10 mouse cellular contexts compared by ENCODE assay signal in the genomic region with DNA sequence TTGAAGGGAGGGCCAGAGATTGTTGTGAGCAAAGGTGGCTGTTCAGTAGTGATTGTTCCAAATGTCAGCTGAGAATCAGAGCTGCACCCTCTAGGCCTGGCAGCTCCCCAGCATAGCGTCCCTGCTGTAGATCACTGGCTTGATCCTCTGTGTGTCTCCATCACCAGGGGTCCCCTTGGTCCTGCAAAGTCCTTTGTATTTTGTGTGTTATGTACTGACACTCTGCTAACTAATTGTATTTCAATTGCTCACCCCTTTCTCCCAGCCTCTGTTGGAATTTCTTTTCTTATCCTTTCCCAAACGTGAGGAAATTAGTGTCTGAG.
DNase-seq lines count a peak whose midpoint lies in the region; ATAC-seq lines count a peak whose summit lies in the region.
"Had no signal": no experiment of that assay in that cellular context is flagged by ENCODE, and none has a peak within 500 bp of the region (broad histone marks: within the 10 kb centered on the region; RNA-seq: fewer than 3 reads in every experiment).

No protein-coding gene starts in this region.

- ATAC-seq in intestine, embryonic 14.5 days (replicated peaks; ENCODE audit: low FRiP score, low TSS enrichment, low read depth) = peak; percentile 36; the same call in 1 of the 2 replicates
- no peak; the same call in 1 of the 2 replicates for ATAC-seq in intestine, embryonic 15.5 days
- peak; percentile 26 for ATAC-seq in embryonic facial prominence, embryonic 14.5 days (ENCODE audit: low read depth)
- ATAC-seq in hindbrain, embryonic 13.5 days (ENCODE audit: low FRiP score) = peak; percentile 13; the same call in 1 of the 2 replicates
- ATAC-seq in midbrain, embryonic 15.5 days (replicated peaks) = peak; percentile 80
- ATAC-seq in frontal cortex, adult (ENCODE audit: low TSS enrichment) = no peak

- no peaks in the 10 kb centered on the region for H3K27me3 ChIP-seq in intestine, embryonic 14.5 days (replicated peaks; ENCODE audit: control insufficient read depth, insufficient read depth, low read length)
- H3K27me3 ChIP-seq in intestine, embryonic 15.5 days (replicated peaks) = no peaks in the 10 kb centered on the region
- no peaks in the 10 kb centered on the region for H3K27me3 ChIP-seq in embryonic facial prominence, embryonic 14.5 days (replicated peaks; ENCODE audit: control insufficient read depth, insufficient read depth, low read length)
- H3K27me3 ChIP-seq in hindbrain, embryonic 13.5 days = no peaks in the 10 kb centered on the region
- H3K27me3 ChIP-seq in midbrain, embryonic 15.5 days (replicated peaks) = no peaks in the 10 kb centered on the region

- H3K4me3 ChIP-seq in intestine, embryonic 14.5 days (ENCODE audit: low read depth, low read length) = no peak overlapping the region
- H3K4me3 ChIP-seq in intestine, embryonic 15.5 days (replicated peaks) = no peak overlapping the region
- H3K4me3 ChIP-seq in embryonic facial prominence, embryonic 14.5 days (ENCODE audit: low read depth, low read length) = no peak overlapping the region
- no peak overlapping the region for H3K4me3 ChIP-seq in hindbrain, embryonic 13.5 days
- H3K4me3 ChIP-seq in midbrain, embryonic 15.5 days = no peak overlapping the region

- H3K36me3 ChIP-seq in intestine, embryonic 14.5 days (ENCODE audit: control insufficient read depth, insufficient read depth, low read length) = no peaks in the 10 kb centered on the region
- H3K36me3 ChIP-seq in intestine, embryonic 15.5 days = no peaks in the 10 kb centered on the region
- no peaks in the 10 kb centered on the region for H3K36me3 ChIP-seq in embryonic facial prominence, embryonic 14.5 days (ENCODE audit: control insufficient read depth, insufficient read depth, low read length)
- H3K36me3 ChIP-seq in hindbrain, embryonic 13.5 days = no peaks in the 10 kb centered on the region
- H3K36me3 ChIP-seq in midbrain, embryonic 15.5 days (replicated peaks) = no peaks in the 10 kb centered on the region

- DNase-seq in intestine, embryonic 14.5 days (ENCODE audit: low spot score) = no peak
- no peak for DNase-seq in embryonic facial prominence, embryonic 14.5 days (ENCODE audit: low spot score)
- no peak for DNase-seq in thymus, postnatal 10 days (ENCODE audit: low spot score in 2 of 2)
- DNase-seq: adrenal gland, postnatal 10 days; cerebellum, postnatal 14 days; thymus, postnatal 4 days had no signal

- no peak overlapping the region for H3K9ac ChIP-seq in intestine, embryonic 14.5 days (ENCODE audit: low read length)
- no peak overlapping the region for H3K9ac ChIP-seq in intestine, embryonic 15.5 days
- no peak overlapping the region for H3K9ac ChIP-seq in embryonic facial prominence, embryonic 14.5 days (ENCODE audit: low read depth, low read length)
- no peak overlapping the region for H3K9ac ChIP-seq in hindbrain, embryonic 13.5 days
- no peak overlapping the region for H3K9ac ChIP-seq in midbrain, embryonic 15.5 days

- peaks cover 14% of the 10 kb centered on the region for H3K4me1 ChIP-seq in intestine, embryonic 14.5 days (replicated peaks; ENCODE audit: control insufficient read depth, insufficient read depth, low read length)
- peaks cover 12% of the 10 kb centered on the region; the same call in 1 of the 2 replicates for H3K4me1 ChIP-seq in intestine, embryonic 15.5 days (replicated peaks)
- H3K4me1 ChIP-seq in embryonic facial prominence, embryonic 14.5 days (ENCODE audit: control insufficient read depth, insufficient read depth, low read length) = peaks cover 8% of the 10 kb centered on the region; the same call in 1 of the 2 replicates
- H3K4me1 ChIP-seq in hindbrain, embryonic 13.5 days (replicated peaks) = peaks cover 12% of the 10 kb centered on the region; the same call in 1 of the 2 replicates
- no peaks in the 10 kb centered on the region for H3K4me1 ChIP-seq in midbrain, embryonic 15.5 days

- H3K4me2 ChIP-seq in intestine, embryonic 14.5 days (ENCODE audit: low read length) = no peak overlapping the region
- no peak overlapping the region for H3K4me2 ChIP-seq in intestine, embryonic 15.5 days (replicated peaks)
- no peak overlapping the region for H3K4me2 ChIP-seq in embryonic facial prominence, embryonic 14.5 days (ENCODE audit: low read depth, low read length)
- no peak overlapping the region for H3K4me2 ChIP-seq in hindbrain, embryonic 13.5 days
- H3K4me2 ChIP-seq in midbrain, embryonic 15.5 days = no peak overlapping the region

- WGBS in intestine, embryonic 14.5 days = 14% methylated on average over 2 of the region's 2 CpGs
- 32% methylated on average over 2 of the region's 2 CpGs for WGBS in intestine, embryonic 15.5 days
- 12% methylated on average over 2 of the region's 2 CpGs for WGBS in embryonic facial prominence, embryonic 14.5 days
- 1% methylated on average over 2 of the region's 2 CpGs for whole genome bisulfite sequencing in hindbrain, embryonic 13.5 days
- WGBS in midbrain, embryonic 15.5 days = 3% methylated on average over 2 of the region's 2 CpGs

- no peak overlapping the region for H3K27ac ChIP-seq in intestine, embryonic 14.5 days (ENCODE audit: low read depth)
- no peak overlapping the region for H3K27ac ChIP-seq in intestine, embryonic 15.5 days
- peak overlapping the region; percentile 34; the same call in 1 of the 2 replicates for H3K27ac ChIP-seq in embryonic facial prominence, embryonic 14.5 days (replicated peaks; ENCODE audit: low read depth, low read length)
- H3K27ac ChIP-seq in hindbrain, embryonic 13.5 days = no peak overlapping the region
- H3K27ac ChIP-seq in midbrain, embryonic 15.5 days = no peak overlapping the region

- H3K9me3 ChIP-seq in intestine, embryonic 14.5 days (ENCODE audit: control insufficient read depth, low read length) = no peaks in the 10 kb centered on the region
- no peaks in the 10 kb centered on the region for H3K9me3 ChIP-seq in intestine, embryonic 15.5 days
- H3K9me3 ChIP-seq in embryonic facial prominence, embryonic 14.5 days (ENCODE audit: control insufficient read depth, low read length) = no peaks in the 10 kb centered on the region
- no peaks in the 10 kb centered on the region for H3K9me3 ChIP-seq in hindbrain, embryonic 13.5 days
- no peaks in the 10 kb centered on the region for H3K9me3 ChIP-seq in midbrain, embryonic 15.5 days

Comparison
In these comparisons a context has a peak if more than half of its experiments do, and no peak if none do; other contexts are left out.
1. ATAC-seq: peak in intestine, embryonic 14.5 days (single experiment), embryonic facial prominence, embryonic 14.5 days (single experiment), hindbrain, embryonic 13.5 days (single experiment) and midbrain, embryonic 15.5 days (single experiment); none in intestine, embryonic 15.5 days (single experiment) and frontal cortex, adult (single experiment).